Mouse (Mus musculus) liver, embryonic 14.5 days (tissue): ENCODE results near the gene Olfr1494. TPM values are rescaled to one million over a fixed set of nuclear protein-coding genes. Genes with fewer than 3 reads are reported as not detected.

Experiments
- ATAC-seq: fragments of 200-750 bp; cut with Nextera tagmentation; 2 replicates; pipeline ENCODE4 v1.8.0; 2017; ENCODE audit warnings: moderate number of reproducible peaks, mild to moderate bottlenecking, moderate library complexity; ENCODE audit not compliant: insufficient read depth
- DNase-seq, 3 experiments: peaks; one replicate each; pipeline ENCODE4 v3.0.0-alpha.2; 2012 to 2013; ENCODE audit warnings: low read depth in 3 of 3, low spot score in 3 of 3
- H3K27ac ChIP-seq: fragments of 300-500 bp; sonication (generic); 2 replicates; pipeline ENCODE4 v1.5.1; 2014; ENCODE audit warnings: moderate library complexity, mild to moderate bottlenecking, control low read depth, inconsistent platforms
- H3K27me3 ChIP-seq: fragments of 300-500 bp; sonication (generic); 2 replicates; pipeline ENCODE4 v1.6.1; 2014; ENCODE audit warnings: mild to moderate bottlenecking, low read length, moderate library complexity; ENCODE audit not compliant: control insufficient read depth, insufficient read depth
- H3K36me3 ChIP-seq: fragments of 300-500 bp; sonication (generic); replicated peaks from 2 replicates; pipeline ENCODE4 v1.6.1; 2014; ENCODE audit warnings: low read depth; ENCODE audit not compliant: control insufficient read depth, insufficient read depth
- H3K4me1 ChIP-seq, 2 experiments: fragments of 200-500 bp in 1 of 2; fragments of 300-500 bp in 1 of 2; sonication (generic) in 1 of 2; replicated peaks; 2 replicates each; pipeline ENCODE4 v1.6.1; 2012 to 2014; ENCODE audit warnings: antibody characterized with exemption in 1 of 2, inconsistent platforms in 1 of 2, low read length in 1 of 2; ENCODE audit not compliant: control insufficient read depth in 2 of 2, insufficient read depth in 2 of 2
- H3K4me2 ChIP-seq: fragments of 300-500 bp; sonication (generic); 2 replicates; pipeline ENCODE4 v1.6.1; 2014; ENCODE audit warnings: low read depth, mild to moderate bottlenecking, control low read depth, moderate library complexity
- H3K4me3 ChIP-seq, 2 experiments: fragments of 200-500 bp in 1 of 2; fragments of 300-500 bp in 1 of 2; sonication (generic) in 1 of 2; 2 replicates each; pipeline ENCODE4 v1.5.1; 2012 to 2014; ENCODE audit warnings: low read depth in 2 of 2, low read length in 2 of 2, mild to moderate bottlenecking in 2 of 2, control low read depth in 1 of 2, inconsistent platforms in 1 of 2, moderate library complexity in 1 of 2; ENCODE audit not compliant: insufficient read depth in 1 of 2
- H3K9ac ChIP-seq: fragments of 300-500 bp; sonication (generic); replicated peaks from 2 replicates; pipeline ENCODE4 v1.6.1; 2014; ENCODE audit warnings: mild to moderate bottlenecking, control low read depth, moderate library complexity
- H3K9me3 ChIP-seq: fragments of 300-500 bp; sonication (generic); 2 replicates; pipeline ENCODE4 v1.6.1; 2016; ENCODE audit warnings: low read length, mixed read lengths; ENCODE audit not compliant: control insufficient read depth
- CTCF ChIP-seq: IDR thresholded peaks from 2 replicates; pipeline ENCODE4 v1.5.1; 2016; ENCODE audit warnings: antibody characterized with exemption, low read depth, control low read depth
- EP300 ChIP-seq: IDR thresholded peaks from 2 replicates; pipeline ENCODE4 v1.6.1; 2016; ENCODE audit warnings: antibody characterized with exemption, low read depth
- WGBS: fragments of 180-500 bp; shearing (Covaris S2); extraction: QIAGEN DNeasy Blood & Tissue Kit; methylation state at CpG from one replicate; pipeline ENCODE4 v1.1.7; 2014; ENCODE audit not compliant: insufficient replicate concordance; 5-methylcytosine and 5-hydroxymethylcytosine counted together
- polyA plus RNA-seq, 2 experiments: library from polyadenylated mRNA; depleted of rRNA in 1 of 2; stranded (reverse) in 1 of 2; unstranded in 1 of 2; fragments of >200 nt; fragmentation: Nextera tagmentation in 1 of 2; extraction: Ambion mirVana in 1 of 2; gene quantifications; 2 replicates each; pipeline versions ENCODE4 v1.2.1 to v1.2.3; 2012 to 2014

The Olfr1494 gene
- polyA plus RNA-seq, 2 experiments = not detected

DNA sequence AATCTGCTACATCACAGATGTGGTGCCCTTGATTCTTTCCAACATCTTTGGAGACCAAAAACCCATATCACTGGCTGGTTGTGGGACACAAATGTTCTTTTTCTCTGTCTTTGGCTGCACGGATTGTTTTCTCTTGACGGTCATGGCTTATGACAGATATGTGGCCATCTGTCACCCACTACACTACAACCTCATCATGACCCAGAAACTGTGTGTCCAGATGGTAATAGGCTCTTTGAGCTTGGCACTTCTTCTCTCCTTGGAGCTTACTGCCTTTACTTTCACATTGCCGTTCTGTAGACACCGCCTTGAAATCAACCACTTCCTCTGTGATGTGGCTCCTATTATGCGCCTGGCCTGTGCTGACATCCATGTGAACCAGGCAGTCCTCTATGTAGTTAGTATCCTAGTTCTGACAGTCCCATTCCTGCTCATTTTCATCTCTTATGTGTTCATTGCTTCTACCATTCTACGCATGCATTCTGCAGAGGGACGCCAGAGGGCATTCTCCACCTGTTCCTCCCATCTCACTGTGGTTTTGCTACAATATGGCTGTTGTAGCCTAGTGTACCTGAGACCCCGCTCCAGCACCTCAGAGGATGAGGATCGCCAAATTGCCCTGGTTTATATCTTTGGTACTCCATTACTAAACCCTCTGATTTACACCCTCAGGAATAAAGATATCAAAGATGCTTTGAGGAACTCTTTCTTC is 29.2 kb downstream of the Olfr1494 start:
- H3K4me1 ChIP-seq = no peaks in the 10 kb centered on the region
- no peaks in the 10 kb centered on the region for H3K9me3 ChIP-seq
- WGBS = 73% methylated on average over 9 of the region's 9 CpGs
- H3K4me2 ChIP-seq = no peak overlapping the region
- no peak overlapping the region for H3K27ac ChIP-seq
- no peaks in the 10 kb centered on the region for H3K27me3 ChIP-seq
- ATAC-seq (no peak), DNase-seq (no peak)
- no peak overlapping the region for H3K4me3 ChIP-seq
- no peak for TF ChIP-seq CTCF
- TF ChIP-seq EP300 = no peak
- H3K36me3 ChIP-seq = no peaks in the 10 kb centered on the region
- H3K9ac ChIP-seq = no peak overlapping the region

DNA sequence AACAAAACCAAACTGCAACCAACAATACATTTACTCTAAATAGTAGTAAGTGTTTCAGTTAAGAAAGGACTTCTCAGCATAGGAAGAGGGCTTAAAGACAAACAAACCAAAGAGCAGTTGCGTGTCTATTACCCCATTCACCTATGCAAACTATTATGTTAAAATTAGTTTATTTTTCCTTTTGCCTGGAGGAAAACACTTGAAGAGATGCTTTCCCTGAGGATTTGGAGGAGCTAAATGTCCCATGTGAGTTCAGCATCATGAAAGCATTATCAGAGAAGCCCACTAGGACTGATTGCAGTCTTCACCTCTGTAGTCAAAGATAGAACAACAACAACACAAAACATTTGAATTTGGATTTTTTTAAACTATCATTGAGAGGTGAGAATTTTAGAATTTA is 38.0 kb downstream of the Olfr1494 start, which contains the start of gene Olfr1496:
Gene Olfr1496, plus strand, starts transcription at position 301 of the 400 bp plus-strand sequence.
- Histone ChIP-seq H3K4me2 (no peak within 1 kb of the TSS), H3K27ac (no peak within 1 kb of the TSS), H3K36me3 (no peaks in the 10 kb centered on the region), H3K4me1 (no peaks in the 10 kb centered on the region), H3K9ac (no peak within 1 kb of the TSS), H3K9me3 (no peaks in the 10 kb centered on the region), H3K4me3 (no peak within 1 kb of the TSS), H3K27me3 (no peaks in the 10 kb centered on the region)
- WGBS = 50% methylated on average over 1 of the region's 1 CpGs
- no peak for TF ChIP-seq CTCF
- TF ChIP-seq EP300 = no peak
- DNase-seq (no peak), ATAC-seq (no peak)

DNA sequence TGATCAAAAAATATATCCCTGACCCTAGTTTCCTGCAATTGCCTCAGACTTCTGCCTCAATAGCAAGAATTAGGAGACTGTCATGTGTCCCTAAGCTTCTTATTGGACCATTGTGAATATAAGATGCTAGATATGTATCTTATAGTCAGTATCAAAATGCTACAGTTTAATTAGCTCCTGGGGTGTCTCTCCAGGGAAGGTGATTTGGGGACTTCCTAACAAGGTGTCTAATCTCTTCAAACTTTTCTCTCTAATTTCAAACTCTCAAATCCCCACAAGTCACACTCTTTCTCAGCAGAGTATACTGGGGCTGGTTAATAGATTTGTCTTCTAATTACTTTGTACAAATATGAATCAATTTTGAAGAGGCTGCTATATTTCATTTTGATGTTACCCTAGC is 58.6 kb downstream of the Olfr1494 start, which contains the start of gene Olfr1497:
Gene Olfr1497, minus strand, starts transcription at position 101 of the 400 bp plus-strand sequence.
- Histone ChIP-seq H3K36me3 (no peaks in the 10 kb centered on the region), H3K4me1 (no peaks in the 10 kb centered on the region), H3K9ac (no peak within 1 kb of the TSS), H3K4me2 (no peak within 1 kb of the TSS), H3K9me3 (no peaks in the 10 kb centered on the region), H3K27ac (no peak within 1 kb of the TSS), H3K4me3 (no peak within 1 kb of the TSS), H3K27me3 (no peaks in the 10 kb centered on the region)
- no peak for ATAC-seq
- TF ChIP-seq EP300 = no peak
- no peak for TF ChIP-seq CTCF
- no peak for DNase-seq

Other genes starting within 250 kb of the Olfr1494 start
- not detected in 2 replicates for gene Olfr1477, start 239.2 kb upstream of the Olfr1494 start, polyA plus RNA-seq (2012; rRNA removed)
- gene Olfr1477, start 239.2 kb upstream of the Olfr1494 start, polyA plus RNA-seq (2014; fragmentation: Nextera tagmentation; extraction: Ambion mirVana) = not detected in 2 replicates
- gene Olfr1480, start 211.8 kb upstream of the Olfr1494 start, polyA plus RNA-seq (2012; rRNA removed) = not detected in 2 replicates
- gene Olfr1480, start 211.8 kb upstream of the Olfr1494 start, polyA plus RNA-seq (2014; fragmentation: Nextera tagmentation; extraction: Ambion mirVana) = not detected in 2 replicates
- gene Olfr1484, start 156.2 kb upstream of the Olfr1494 start, polyA plus RNA-seq (2012; rRNA removed) = not detected in 2 replicates
- gene Olfr1484, start 156.2 kb upstream of the Olfr1494 start, polyA plus RNA-seq (2014; fragmentation: Nextera tagmentation; extraction: Ambion mirVana) = not detected in 2 replicates
- not detected in 2 replicates for gene Olfr1487, start 122.4 kb upstream of the Olfr1494 start, polyA plus RNA-seq (2012; rRNA removed)
- gene Olfr1487, start 122.4 kb upstream of the Olfr1494 start, polyA plus RNA-seq (2014; fragmentation: Nextera tagmentation; extraction: Ambion mirVana) = not detected in 2 replicates
- gene Olfr1489, start 108.1 kb upstream of the Olfr1494 start, polyA plus RNA-seq (2012; rRNA removed) = not detected in 2 replicates
- gene Olfr1489, start 108.1 kb upstream of the Olfr1494 start, polyA plus RNA-seq (2014; fragmentation: Nextera tagmentation; extraction: Ambion mirVana) = not detected in 2 replicates
- not detected in 2 replicates for gene Olfr1490, start 88.6 kb upstream of the Olfr1494 start, polyA plus RNA-seq (2012; rRNA removed)
- not detected in 2 replicates for gene Olfr1490, start 88.6 kb upstream of the Olfr1494 start, polyA plus RNA-seq (2014; fragmentation: Nextera tagmentation; extraction: Ambion mirVana)
- not detected in 2 replicates for gene Olfr1491, start 42.5 kb upstream of the Olfr1494 start, polyA plus RNA-seq (2012; rRNA removed)
- not detected in 2 replicates for gene Olfr1491, start 42.5 kb upstream of the Olfr1494 start, polyA plus RNA-seq (2014; fragmentation: Nextera tagmentation; extraction: Ambion mirVana)
- not detected in 2 replicates for gene Olfr1493-ps1, start 16.4 kb upstream of the Olfr1494 start, polyA plus RNA-seq (2012; rRNA removed)
- gene Olfr1493-ps1, start 16.4 kb upstream of the Olfr1494 start, polyA plus RNA-seq (2014; fragmentation: Nextera tagmentation; extraction: Ambion mirVana) = not detected in 2 replicates
- not detected in 2 replicates for gene Olfr1495, start 24.9 kb downstream of the Olfr1494 start, polyA plus RNA-seq (2012; rRNA removed)
- not detected in 2 replicates for gene Olfr1495, start 24.9 kb downstream of the Olfr1494 start, polyA plus RNA-seq (2014; fragmentation: Nextera tagmentation; extraction: Ambion mirVana)
- gene Olfr1496, start 38.1 kb downstream of the Olfr1494 start, polyA plus RNA-seq (2012; rRNA removed) = not detected in 2 replicates
- not detected in 2 replicates for gene Olfr1496, start 38.1 kb downstream of the Olfr1494 start, polyA plus RNA-seq (2014; fragmentation: Nextera tagmentation; extraction: Ambion mirVana)
- not detected in 2 replicates for gene Olfr1497, start 58.5 kb downstream of the Olfr1494 start, polyA plus RNA-seq (2012; rRNA removed)
- gene Olfr1497, start 58.5 kb downstream of the Olfr1494 start, polyA plus RNA-seq (2014; fragmentation: Nextera tagmentation; extraction: Ambion mirVana) = not detected in 2 replicates
- gene Olfr1499, start 79.7 kb downstream of the Olfr1494 start, polyA plus RNA-seq (2012; rRNA removed) = not detected in 2 replicates
- not detected in 2 replicates for gene Olfr1499, start 79.7 kb downstream of the Olfr1494 start, polyA plus RNA-seq (2014; fragmentation: Nextera tagmentation; extraction: Ambion mirVana)
- not detected in 2 replicates for gene Olfr1500, start 90.8 kb downstream of the Olfr1494 start, polyA plus RNA-seq (2012; rRNA removed)
- not detected in 2 replicates for gene Olfr1500, start 90.8 kb downstream of the Olfr1494 start, polyA plus RNA-seq (2014; fragmentation: Nextera tagmentation; extraction: Ambion mirVana)
- gene Olfr1501, start 111.0 kb downstream of the Olfr1494 start, polyA plus RNA-seq (2012; rRNA removed) = not detected in 2 replicates
- gene Olfr1501, start 111.0 kb downstream of the Olfr1494 start, polyA plus RNA-seq (2014; fragmentation: Nextera tagmentation; extraction: Ambion mirVana) = not detected in 2 replicates
- gene Olfr1502, start 122.1 kb downstream of the Olfr1494 start, polyA plus RNA-seq (2012; rRNA removed) = not detected in 2 replicates
- not detected in 2 replicates for gene Olfr1502, start 122.1 kb downstream of the Olfr1494 start, polyA plus RNA-seq (2014; fragmentation: Nextera tagmentation; extraction: Ambion mirVana)
- not detected in 2 replicates for gene Olfr1504, start 158.2 kb downstream of the Olfr1494 start, polyA plus RNA-seq (2012; rRNA removed)
- not detected in 2 replicates for gene Olfr1504, start 158.2 kb downstream of the Olfr1494 start, polyA plus RNA-seq (2014; fragmentation: Nextera tagmentation; extraction: Ambion mirVana)
- gene Olfr1505, start 173.8 kb downstream of the Olfr1494 start, polyA plus RNA-seq (2012; rRNA removed) = not detected in 2 replicates
- gene Olfr1505, start 173.8 kb downstream of the Olfr1494 start, polyA plus RNA-seq (2014; fragmentation: Nextera tagmentation; extraction: Ambion mirVana) = not detected in 2 replicates